Mouse (Mus musculus): ENCODE measurements around the gene Elf2.
A peak's percentile ranks its signal among the peaks of the same experiment; 100 is the strongest.

GRCm38 (mm10) chr3:51375307-51376265 is 35.1 kb upstream of the Elf2 start:
- TF ChIP-seq CTCF (conservative IDR thresholded peaks at IDR 0.05; ENCODE audit: low read length) (peak; percentile 84), POU5F1 (IDR thresholded peaks at IDR 0.05; ENCODE audit: borderline replicate concordance, low read length) (no peak)

All from E14TG2a.4 (cell line).